Mouse (Mus musculus): ENCODE measurements around the gene Map3k21. TPM values are rescaled to one million over a fixed set of nuclear protein-coding genes. Genes with fewer than 3 reads are reported as not detected.
A peak's percentile ranks its signal among the peaks of the same experiment; 100 is the strongest.

Gene Map3k21
- total RNA-seq, 2 experiments from 2014 or later: not detected

GRCm38 (mm10) chr8:125911229-125911580 is 955 bp downstream of the Map3k21 start:
- no peak for ATAC-seq (replicated peaks; ENCODE audit: low FRiP score, poor library complexity, severe bottlenecking)

GRCm38 (mm10) chr8:125913206-125913605 is 3.0 kb downstream of the Map3k21 start:
- ATAC-seq (replicated peaks; ENCODE audit: low FRiP score, poor library complexity, severe bottlenecking): no peak

GRCm38 (mm10) chr8:125914386-125914785 is 4.1 kb downstream of the Map3k21 start:
- no peak for ATAC-seq (replicated peaks; ENCODE audit: low FRiP score, poor library complexity, severe bottlenecking)

GRCm38 (mm10) chr8:125917013-125917412 is 6.8 kb downstream of the Map3k21 start:
- ATAC-seq (replicated peaks; ENCODE audit: low FRiP score, poor library complexity, severe bottlenecking): no peak

- ATAC-seq (replicated peaks; ENCODE audit: low FRiP score, poor library complexity, severe bottlenecking): no peak
Measured at GRCm38 (mm10) chr8:125918719-125919118, 8.5 kb downstream of the Map3k21 start.

GRCm38 (mm10) chr8:125919560-125919959 is 9.3 kb downstream of the Map3k21 start:
- ATAC-seq (replicated peaks; ENCODE audit: low FRiP score, poor library complexity, severe bottlenecking): no peak

GRCm38 (mm10) chr8:125920281-125920680 is 10.0 kb downstream of the Map3k21 start:
- no peak for ATAC-seq (replicated peaks; ENCODE audit: low FRiP score, poor library complexity, severe bottlenecking)

- ATAC-seq (replicated peaks; ENCODE audit: low FRiP score, poor library complexity, severe bottlenecking): no peak
Measured at GRCm38 (mm10) chr8:125920761-125921160, 10.5 kb downstream of the Map3k21 start.

- no peak for ATAC-seq (replicated peaks; ENCODE audit: low FRiP score, poor library complexity, severe bottlenecking)
Measured at GRCm38 (mm10) chr8:125922333-125922732, 12.1 kb downstream of the Map3k21 start.

GRCm38 (mm10) chr8:125926636-125927035 is 16.4 kb downstream of the Map3k21 start:
- no peak for ATAC-seq (replicated peaks; ENCODE audit: low FRiP score, poor library complexity, severe bottlenecking)

GRCm38 (mm10) chr8:125930276-125931046 is 20.2 kb downstream of the Map3k21 start:
- ATAC-seq (replicated peaks; ENCODE audit: low FRiP score, poor library complexity, severe bottlenecking): no peak

GRCm38 (mm10) chr8:125931822-125932221 is 21.6 kb downstream of the Map3k21 start:
- no peak for ATAC-seq (replicated peaks; ENCODE audit: low FRiP score, poor library complexity, severe bottlenecking)

GRCm38 (mm10) chr8:125935649-125936048 is 25.4 kb downstream of the Map3k21 start:
- ATAC-seq (replicated peaks; ENCODE audit: low FRiP score, poor library complexity, severe bottlenecking): no peak

GRCm38 (mm10) chr8:125944511-125944910 is 34.3 kb downstream of the Map3k21 start:
- ATAC-seq (replicated peaks; ENCODE audit: low FRiP score, poor library complexity, severe bottlenecking): no peak

GRCm38 (mm10) chr8:125948696-125949308 is 38.6 kb downstream of the Map3k21 start:
- no peak for ATAC-seq (replicated peaks; ENCODE audit: low FRiP score, poor library complexity, severe bottlenecking)

GRCm38 (mm10) chr8:125950007-125950940 is 40.0 kb downstream of the Map3k21 start:
- ATAC-seq (replicated peaks; ENCODE audit: low FRiP score, poor library complexity, severe bottlenecking): peak; percentile 76

- ATAC-seq (replicated peaks; ENCODE audit: low FRiP score, poor library complexity, severe bottlenecking): no peak
Measured at GRCm38 (mm10) chr8:125955671-125956070, 45.4 kb downstream of the Map3k21 start.

- ATAC-seq (replicated peaks; ENCODE audit: low FRiP score, poor library complexity, severe bottlenecking): no peak
Measured at GRCm38 (mm10) chr8:125956796-125957195, 46.5 kb downstream of the Map3k21 start.

GRCm38 (mm10) chr8:125957226-125957993 is 47.2 kb downstream of the Map3k21 start:
- ATAC-seq (replicated peaks; ENCODE audit: low FRiP score, poor library complexity, severe bottlenecking): no peak

GRCm38 (mm10) chr8:125957994-125958368 is 47.7 kb downstream of the Map3k21 start:
- ATAC-seq (replicated peaks; ENCODE audit: low FRiP score, poor library complexity, severe bottlenecking): no peak

All from erythroblast, adult 5-6 weeks (primary cell).